Mouse (Mus musculus) intestine, embryonic 16.5 days (tissue): ENCODE data around the gene Gins2. TPM values are rescaled to one million over a fixed set of nuclear protein-coding genes. Genes with fewer than 3 reads are reported as not detected.

Source experiments
- ATAC-seq: fragments of 200-750 bp; cut with Nextera tagmentation; 2 replicates; pipeline ENCODE4 v1.8.0; 2017; ENCODE audit warnings: moderate TSS enrichment, moderate library complexity
- H3K27ac ChIP-seq: fragments of 300-500 bp; sonication (generic); 2 replicates; pipeline ENCODE4 v1.5.1; 2014; ENCODE audit warnings: mild to moderate bottlenecking, low read length
- H3K27me3 ChIP-seq: fragments of 300-500 bp; sonication (generic); replicated peaks from 2 replicates; pipeline ENCODE4 v1.6.1; 2014; ENCODE audit warnings: low read length, control low read depth, mixed read lengths; ENCODE audit not compliant: control insufficient read depth, insufficient read depth
- H3K36me3 ChIP-seq: fragments of 300-500 bp; sonication (generic); 2 replicates; pipeline ENCODE4 v1.6.1; 2014; ENCODE audit warnings: low read length, control low read depth; ENCODE audit not compliant: control insufficient read depth, insufficient read depth
- H3K4me1 ChIP-seq: fragments of 300-500 bp; sonication (generic); 2 replicates; pipeline ENCODE4 v1.6.1; 2014; ENCODE audit warnings: low read length, control low read depth, mixed read lengths; ENCODE audit not compliant: control insufficient read depth, insufficient read depth
- H3K4me2 ChIP-seq: fragments of 300-500 bp; sonication (generic); 2 replicates; pipeline ENCODE4 v1.6.1; 2014; ENCODE audit warnings: low read depth, low read length, control low read depth
- H3K4me3 ChIP-seq: fragments of 300-500 bp; sonication (generic); 2 replicates; pipeline ENCODE4 v1.5.1; 2014; ENCODE audit warnings: mild to moderate bottlenecking, low read length
- H3K9ac ChIP-seq: fragments of 300-500 bp; sonication (generic); 2 replicates; pipeline ENCODE4 v1.6.1; 2014; ENCODE audit warnings: low read depth, low read length
- H3K9me3 ChIP-seq: fragments of 300-500 bp; sonication (generic); 2 replicates; pipeline ENCODE4 v1.6.1; 2016; ENCODE audit warnings: low read length, control low read depth; ENCODE audit not compliant: control insufficient read depth
- WGBS: fragments of 180-500 bp; shearing (Covaris S2); extraction: QIAGEN DNeasy Blood & Tissue Kit; methylation state at CpG from one replicate; pipeline ENCODE4 v1.1.7; 2014; 5-methylcytosine and 5-hydroxymethylcytosine counted together
- polyA plus RNA-seq: library from polyadenylated mRNA; unstranded; fragments of >200 nt; fragmentation: Nextera tagmentation; extraction: Ambion mirVana; gene quantifications from 2 replicates; pipeline ENCODE4 v1.2.1, GENCODE M21; 2015

The Gins2 gene
- 75.1 and 87.5 TPM in 2 replicates for polyA plus RNA-seq

- peak within 1 kb of the TSS; percentile 76 for H3K4me3 ChIP-seq
- no peaks in the 10 kb centered on the region for H3K27me3 ChIP-seq
- ATAC-seq, result peak; percentile 99
- H3K4me1 ChIP-seq, result peaks cover 10% of the 10 kb centered on the region
- peak within 1 kb of the TSS; percentile 43 for H3K27ac ChIP-seq
- H3K9me3 ChIP-seq, result no peaks in the 10 kb centered on the region
- H3K36me3 ChIP-seq, result no peaks in the 10 kb centered on the region; the same call in 1 of the 2 replicates
- peak within 1 kb of the TSS; percentile 88 for H3K4me2 ChIP-seq
- WGBS, result under 1% methylated on average over 67 of the region's 67 CpGs
- peak within 1 kb of the TSS; percentile 81 for H3K9ac ChIP-seq
Measured at GRCm38 (mm10) chr8:120588908-120589771, at the start of gene Gins2. Gene Gins2 (minus strand): TSS chr8:120589304.

- under 1% methylated on average over 37 of the region's 42 CpGs for WGBS
- Histone ChIP-seq H3K4me2 (peak overlapping the region; percentile 100), H3K4me3 (peak overlapping the region; percentile 71), H3K4me1 (peaks cover 8% of the 10 kb centered on the region), H3K9ac (peak overlapping the region; percentile 72), H3K27ac (no peak overlapping the region), H3K36me3 (no peaks in the 10 kb centered on the region), H3K27me3 (peaks cover 5% of the 10 kb centered on the region; the same call in 1 of the 2 replicates), H3K9me3 (0 out of 2 replicates have a peak, but pooled peaks cover 4% of the 10 kb centered on the region)
- ATAC-seq, result peak; percentile 82
Measured at GRCm38 (mm10) chr8:120634329-120634839, 45.3 kb upstream of the Gins2 start.

GRCm38 (mm10) chr8:120633665-120634271 lies 44.7 kb upstream of the Gins2 start:
- 2% methylated on average over 44 of the region's 44 CpGs for whole genome bisulfite sequencing
- H3K4me1 ChIP-seq, result peaks cover 8% of the 10 kb centered on the region
- peak overlapping the region; percentile 71 for H3K4me3 ChIP-seq
- H3K27me3 ChIP-seq, result peaks cover 5% of the 10 kb centered on the region; the same call in 1 of the 2 replicates
- peak; percentile 45 for ATAC-seq
- H3K27ac ChIP-seq, result no peak overlapping the region
- H3K9ac ChIP-seq, result peak overlapping the region; percentile 72
- no peaks in the 10 kb centered on the region for H3K36me3 ChIP-seq
- H3K9me3 ChIP-seq, result 0 out of 2 replicates have a peak, but pooled peaks cover 4% of the 10 kb centered on the region
- H3K4me2 ChIP-seq, result peak overlapping the region; percentile 100

- 0 out of 2 replicates have a peak, but pooled peaks cover 4% of the 10 kb centered on the region for H3K9me3 ChIP-seq
- H3K4me2 ChIP-seq, result peak overlapping the region; percentile 100
- H3K4me3 ChIP-seq, result peak overlapping the region; percentile 71; the same call in 1 of the 2 replicates
- no peak for ATAC-seq
- H3K27ac ChIP-seq, result no peak overlapping the region
- H3K36me3 ChIP-seq, result no peaks in the 10 kb centered on the region
- H3K4me1 ChIP-seq, result peaks cover 8% of the 10 kb centered on the region
- no peak overlapping the region for H3K9ac ChIP-seq
- 45% methylated on average over 17 of the region's 17 CpGs for WGBS
- H3K27me3 ChIP-seq, result peaks cover 5% of the 10 kb centered on the region; the same call in 1 of the 2 replicates
Measured at GRCm38 (mm10) chr8:120632969-120633664, 44.0 kb upstream of the Gins2 start.

- no peak for ATAC-seq
- H3K36me3 ChIP-seq, result no peaks in the 10 kb centered on the region
- 0 out of 2 replicates have a peak, but pooled peaks cover 4% of the 10 kb centered on the region for H3K9me3 ChIP-seq
- peaks cover 8% of the 10 kb centered on the region for H3K4me1 ChIP-seq
- no peak overlapping the region for H3K4me3 ChIP-seq
- peaks cover 5% of the 10 kb centered on the region; the same call in 1 of the 2 replicates for H3K27me3 ChIP-seq
- no peak overlapping the region for H3K4me2 ChIP-seq
- no peak overlapping the region for H3K27ac ChIP-seq
- WGBS, result 85% methylated on average over 21 of the region's 21 CpGs
- H3K9ac ChIP-seq, result no peak overlapping the region
Measured at GRCm38 (mm10) chr8:120631441-120632375, 42.6 kb upstream of the Gins2 start.

GRCm38 (mm10) chr8:120630848-120631247 lies 41.7 kb upstream of the Gins2 start:
- no peak for ATAC-seq
- H3K4me1 ChIP-seq, result peaks cover 8% of the 10 kb centered on the region
- H3K4me3 ChIP-seq, result no peak overlapping the region
- peaks cover 5% of the 10 kb centered on the region; the same call in 1 of the 2 replicates for H3K27me3 ChIP-seq
- H3K36me3 ChIP-seq, result no peaks in the 10 kb centered on the region
- H3K9me3 ChIP-seq, result 0 out of 2 replicates have a peak, but pooled peaks cover 4% of the 10 kb centered on the region
- no peak overlapping the region for H3K27ac ChIP-seq
- no peak overlapping the region for H3K9ac ChIP-seq
- H3K4me2 ChIP-seq, result no peak overlapping the region
- 55% methylated on average over 6 of the region's 6 CpGs for WGBS

GRCm38 (mm10) chr8:120630031-120630430 lies 40.9 kb upstream of the Gins2 start:
- H3K4me3 ChIP-seq, result no peak overlapping the region
- H3K9ac ChIP-seq, result no peak overlapping the region
- H3K4me1 ChIP-seq, result peaks cover 8% of the 10 kb centered on the region
- ATAC-seq, result no peak
- H3K9me3 ChIP-seq, result 0 out of 2 replicates have a peak, but pooled peaks cover 4% of the 10 kb centered on the region
- WGBS, result 55% methylated on average over 5 of the region's 5 CpGs
- no peak overlapping the region for H3K27ac ChIP-seq
- H3K4me2 ChIP-seq, result no peak overlapping the region
- H3K36me3 ChIP-seq, result no peaks in the 10 kb centered on the region
- peaks cover under 1% of the 10 kb centered on the region; the same call in 1 of the 2 replicates for H3K27me3 ChIP-seq

- Histone ChIP-seq H3K9ac (no peak overlapping the region), H3K4me3 (no peak overlapping the region), H3K36me3 (no peaks in the 10 kb centered on the region), H3K27ac (no peak overlapping the region), H3K27me3 (no peaks in the 10 kb centered on the region), H3K4me1 (no peaks in the 10 kb centered on the region), H3K9me3 (no peaks in the 10 kb centered on the region), H3K4me2 (no peak overlapping the region)
- no peak for ATAC-seq
- 79% methylated on average over 5 of the region's 5 CpGs for WGBS
Measured at GRCm38 (mm10) chr8:120627298-120627697, 38.2 kb upstream of the Gins2 start.
